Mouse (Mus musculus) forebrain, embryonic 11.5 days (tissue): ENCODE data around the gene Myrf. TPM values are rescaled to one million over a fixed set of nuclear protein-coding genes. Genes with fewer than 3 reads are reported as not detected.
"Not testable (repeated sequence)": the region's sequence is repeated elsewhere in the genome, so short reads cannot be mapped to it uniquely, and the experiment has no call there.

Source experiments
- ATAC-seq: fragments of 200-750 bp; cut with Nextera tagmentation; replicated peaks from 2 replicates; pipeline ENCODE4 v1.8.0; 2017; ENCODE audit warnings: moderate TSS enrichment; ENCODE audit not compliant: low FRiP score
- DNase-seq: peaks from one replicate; pipeline ENCODE4 v3.0.0-alpha.2; 2017; ENCODE audit warnings: low spot score
- H3K27ac ChIP-seq: fragments of 300-500 bp; sonication (generic); 2 replicates; pipeline ENCODE4 v1.5.1; 2014; ENCODE audit warnings: low read depth, low read length
- H3K27me3 ChIP-seq: fragments of 300-500 bp; sonication (generic); 2 replicates; pipeline ENCODE4 v1.6.1; 2014; ENCODE audit warnings: mild to moderate bottlenecking, low read length, mixed read lengths; ENCODE audit not compliant: control insufficient read depth, insufficient read depth
- H3K36me3 ChIP-seq: fragments of 300-500 bp; sonication (generic); 2 replicates; pipeline ENCODE4 v1.6.1; 2014; ENCODE audit warnings: mild to moderate bottlenecking, low read length, moderate library complexity, mixed read lengths; ENCODE audit not compliant: control insufficient read depth, insufficient read depth
- H3K4me1 ChIP-seq: fragments of 300-500 bp; sonication (generic); replicated peaks from 2 replicates; pipeline ENCODE4 v1.6.1; 2014; ENCODE audit warnings: low read length, mixed read lengths; ENCODE audit not compliant: control insufficient read depth, insufficient read depth
- H3K4me2 ChIP-seq: fragments of 300-500 bp; sonication (generic); 2 replicates; pipeline ENCODE4 v1.6.1; 2014; ENCODE audit warnings: low read depth, mild to moderate bottlenecking, low read length, moderate library complexity, mixed read lengths; ENCODE audit not compliant: severe bottlenecking
- H3K4me3 ChIP-seq: fragments of 300-500 bp; sonication (generic); 2 replicates; pipeline ENCODE4 v1.5.1; 2014; ENCODE audit warnings: low read depth, low read length
- H3K9ac ChIP-seq: fragments of 300-500 bp; sonication (generic); 2 replicates; pipeline ENCODE4 v1.6.1; 2014; ENCODE audit warnings: low read length
- H3K9me3 ChIP-seq: fragments of 300-500 bp; sonication (generic); 2 replicates; pipeline ENCODE4 v1.6.1; 2016; ENCODE audit warnings: low read length, mixed read lengths; ENCODE audit not compliant: control insufficient read depth
- WGBS: fragments of 180-500 bp; shearing (Covaris S2); extraction: QIAGEN DNeasy Blood & Tissue Kit; methylation state at CpG from one replicate; pipeline ENCODE4 v1.1.7; 2014; 5-methylcytosine and 5-hydroxymethylcytosine counted together
- microRNA-seq: library from miRNA; unstranded; fragments of <30 nt; microRNA quantifications from one replicate; pipeline ENCODE4, GENCODE M21; 2016; ENCODE audit not compliant: insufficient number of aligned reads
- polyA plus RNA-seq: library from polyadenylated mRNA; unstranded; fragments of >200 nt; fragmentation: Nextera tagmentation; extraction: Ambion mirVana; gene quantifications from 2 replicates; pipeline ENCODE4 v1.2.1, GENCODE M21; 2014

The Myrf gene
- polyA plus RNA-seq, 1 experiment from 2014 or later = 2.1 TPM

GRCm38 (mm10) chr19:10168441-10168840 lies 72.1 kb downstream of the Myrf start:
- Histone ChIP-seq H3K4me3 (no peak overlapping the region), H3K27me3 (no peaks in the 10 kb centered on the region), H3K4me1 (no peaks in the 10 kb centered on the region), H3K27ac (no peak overlapping the region), H3K9ac (no peak overlapping the region), H3K4me2 (no peak overlapping the region), H3K36me3 (no peaks in the 10 kb centered on the region), H3K9me3 (no peaks in the 10 kb centered on the region)
- ATAC-seq (no peak), DNase-seq (no peak)
- 90% methylated on average over 3 of the region's 3 CpGs for WGBS

DNA sequence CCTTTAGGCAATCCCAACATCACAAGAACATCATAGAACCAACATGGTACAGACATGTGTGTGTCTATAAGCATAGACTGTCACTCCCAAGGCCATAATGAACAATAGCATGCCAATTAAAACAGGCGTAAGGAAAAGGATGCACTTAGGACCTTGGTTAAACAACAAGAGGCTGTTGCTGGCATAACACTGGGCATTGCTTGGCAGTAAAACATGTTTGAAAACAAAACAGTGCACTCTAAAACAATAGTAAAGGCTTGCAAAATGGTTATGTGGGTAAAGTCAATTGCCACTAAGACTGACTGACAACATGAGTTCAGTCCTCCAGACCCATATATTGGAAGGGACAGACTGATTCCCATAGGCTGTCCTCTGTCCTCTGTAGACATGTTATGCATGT lies 72.6 kb downstream of the Myrf start:
- 86% methylated on average over 1 of the region's 1 CpGs for WGBS
- no peaks in the 10 kb centered on the region for H3K36me3 ChIP-seq

DNA sequence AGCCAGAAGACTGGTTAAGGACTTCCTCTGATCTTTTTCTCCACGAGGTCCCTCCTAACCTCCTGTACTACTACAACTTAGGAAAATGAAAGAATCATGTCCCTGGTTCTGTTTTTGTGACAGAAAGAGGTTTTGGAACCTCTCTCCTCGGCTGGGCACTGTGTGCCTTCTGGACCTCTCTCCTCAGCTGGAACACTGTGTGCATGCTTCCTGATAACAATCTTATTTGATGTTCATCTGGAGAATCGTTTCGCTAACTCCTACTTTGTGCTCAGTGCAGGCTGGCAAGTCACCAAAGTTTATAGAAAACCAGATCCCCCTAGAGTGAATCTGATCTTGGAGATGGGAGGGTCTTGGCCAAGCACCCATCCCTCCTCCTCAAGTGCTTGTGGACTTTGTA lies 73.4 kb downstream of the Myrf start:
- H3K4me3 ChIP-seq = no peak overlapping the region
- H3K36me3 ChIP-seq = no peaks in the 10 kb centered on the region
- no peaks in the 10 kb centered on the region for H3K27me3 ChIP-seq
- ATAC-seq = no peak
- WGBS = 80% methylated on average over 4 of the region's 4 CpGs
- no peak for DNase-seq
- H3K4me1 ChIP-seq = no peaks in the 10 kb centered on the region
- no peaks in the 10 kb centered on the region for H3K9me3 ChIP-seq
- no peak overlapping the region for H3K9ac ChIP-seq
- no peak overlapping the region for H3K27ac ChIP-seq
- no peak overlapping the region for H3K4me2 ChIP-seq

More for the DNA sequence above, 72.6 kb downstream of the Myrf start:
- Histone ChIP-seq H3K9ac (no peak overlapping the region), H3K4me1 (no peaks in the 10 kb centered on the region), H3K4me2 (no peak overlapping the region), H3K27ac (no peak overlapping the region), H3K4me3 (no peak overlapping the region), H3K27me3 (no peaks in the 10 kb centered on the region), H3K9me3 (no peaks in the 10 kb centered on the region)
- no peak for ATAC-seq
- no peak for DNase-seq

GRCm38 (mm10) chr19:10165928-10166327 lies 74.6 kb downstream of the Myrf start:
- H3K9ac ChIP-seq, H3K9me3 ChIP-seq, H3K4me3 ChIP-seq, H3K27me3 ChIP-seq, ATAC-seq, DNase-seq, H3K4me1 ChIP-seq, H3K4me2 ChIP-seq, H3K36me3 ChIP-seq, H3K27ac ChIP-seq: not testable (repeated sequence)
- 90% methylated on average over 3 of the region's 4 CpGs for WGBS

GRCm38 (mm10) chr19:10163896-10164295 lies 76.7 kb downstream of the Myrf start:
- Histone ChIP-seq H3K4me1 (no peaks in the 10 kb centered on the region), H3K4me3 (no peak overlapping the region)
- no peak for ATAC-seq

More at GRCm38 (mm10) chr19:10163896-10164295, 76.7 kb downstream of the Myrf start:
- no peak overlapping the region for H3K27ac ChIP-seq
- DNase-seq = no peak
- H3K27me3 ChIP-seq = no peaks in the 10 kb centered on the region
- WGBS = 92% methylated on average over 3 of the region's 3 CpGs
- no peak overlapping the region for H3K9ac ChIP-seq
- no peaks in the 10 kb centered on the region for H3K9me3 ChIP-seq
- H3K4me2 ChIP-seq = no peak overlapping the region
- H3K36me3 ChIP-seq = no peaks in the 10 kb centered on the region

Small RNA genes within 50 kb of the gene (microRNA-seq; reads per million reads assigned to microRNA genes)
- gene Mir6993 = 3.4 reads per million

Other genes starting within 250 kb of the Myrf start
- gene Best1, start 239.1 kb downstream of the Myrf start, polyA plus RNA-seq = 0.92 and 1.5 TPM in 2 replicates
- 34.5 and 35.1 TPM in 2 replicates for gene Rab3il1, start 239.1 kb downstream of the Myrf start, polyA plus RNA-seq
- 5.9 and 6.1 TPM in 2 replicates for gene Fads3, start 199.2 kb downstream of the Myrf start, polyA plus RNA-seq
- 75.9 and 83.8 TPM in 2 replicates for gene Fads2, start 139.0 kb downstream of the Myrf start, polyA plus RNA-seq
- gene Fads1, start 57.9 kb downstream of the Myrf start, polyA plus RNA-seq = 192 and 196 TPM in 2 replicates
- gene Tmem258, start 36.7 kb downstream of the Myrf start, polyA plus RNA-seq = 320 and 330 TPM in 2 replicates
- 151 TPM in 2 replicates for gene Fen1, start 36.6 kb downstream of the Myrf start, polyA plus RNA-seq
- gene Dagla, start 64.1 kb upstream of the Myrf start, polyA plus RNA-seq = 1.9 and 2.5 TPM in 2 replicates
- gene Syt7, start 148.3 kb upstream of the Myrf start, polyA plus RNA-seq = 3.2 and 7.7 TPM in 2 replicates
- 0.33 and 0.71 TPM in 2 replicates for gene Lrrc10b, start 216.7 kb upstream of the Myrf start, polyA plus RNA-seq
- gene Ppp1r32, start 242.2 kb upstream of the Myrf start, polyA plus RNA-seq = 0.41 and 0.64 TPM in 2 replicates